Mouse (Mus musculus) testis, adult 2 months (tissue): ENCODE data around the gene Naa60.

ENCODE experiments used
- CTCF ChIP-seq: fragments of 200-500 bp; IDR thresholded peaks from 2 replicates; pipeline ENCODE4 v1.5.1; 2012; ENCODE audit warnings: low read depth, mild to moderate bottlenecking, inconsistent platforms, low read length, moderate library complexity; ENCODE audit not compliant: control insufficient read depth, insufficient read depth, insufficient replicate concordance
- POLR2A ChIP-seq: fragments of 200-500 bp; IDR thresholded peaks from 2 replicates; pipeline ENCODE4 v1.6.1; 2012; ENCODE audit warnings: low read depth, mild to moderate bottlenecking, inconsistent platforms, low read length, moderate library complexity; ENCODE audit not compliant: control insufficient read depth

DNA sequence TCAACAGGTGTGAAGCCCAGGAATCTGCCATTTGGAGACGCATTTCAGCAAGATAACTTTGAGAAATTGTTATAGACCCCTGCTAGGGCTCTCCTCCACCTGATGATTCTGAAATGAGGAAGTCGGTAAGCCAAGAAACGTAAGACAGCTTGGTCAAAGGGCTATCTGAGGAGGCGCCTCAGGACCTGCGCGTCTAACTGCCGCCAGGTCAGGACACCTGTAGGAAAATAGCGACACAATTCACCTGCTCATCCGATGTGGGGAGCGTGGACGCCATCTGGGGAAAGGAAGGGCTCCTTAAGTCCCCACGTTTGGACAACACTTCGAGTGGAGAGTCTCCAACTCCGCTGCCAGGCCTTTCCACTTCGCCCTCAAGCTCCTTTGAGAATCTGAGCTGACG, 360 bp upstream of the Naa60 start:
- TF ChIP-seq CTCF (no peak), POLR2A (no peak)
